Mouse (Mus musculus) adrenal gland, adult 18-20 months (tissue): ENCODE results near the gene Gm43518. TPM values are rescaled to one million over a fixed set of nuclear protein-coding genes. Genes with fewer than 3 reads are reported as not detected.

Experiments used
- DNase-seq, 2 experiments: peaks; one replicate each; pipeline ENCODE4 v3.0.0; 2021 to 2022; ENCODE audit warnings: low spot score in 2 of 2
- total RNA-seq, 2 experiments: library from RNA; stranded (reverse); gene quantifications; 1 replicate in 1 of 2; 2 replicates in 1 of 2; pipeline ENCODE4 v1.2.3; 2021

Gm43518 gene
- total RNA-seq, 2 experiments from 2014 or later, result 0.74 to 1.5 TPM

GRCm38 (mm10) chr5:123975668-123976180 is 48.5 kb downstream of the Gm43518 start:
- DNase-seq, result no peak

- no peak for DNase-seq
Measured at GRCm38 (mm10) chr5:123977231-123977630, 50.0 kb downstream of the Gm43518 start.

GRCm38 (mm10) chr5:123978131-123978530 is 50.9 kb downstream of the Gm43518 start:
- no peak for DNase-seq

- DNase-seq, result no peak
Measured at GRCm38 (mm10) chr5:123979221-123979979, 52.2 kb downstream of the Gm43518 start.

- DNase-seq, result no peak
Measured at GRCm38 (mm10) chr5:123979980-123980369, 52.8 kb downstream of the Gm43518 start.

- DNase-seq, result no peak
Measured at GRCm38 (mm10) chr5:123980521-123981249, 53.5 kb downstream of the Gm43518 start.

- no peak for DNase-seq
Measured at GRCm38 (mm10) chr5:123981250-123981554, 54.0 kb downstream of the Gm43518 start.

- no peak for DNase-seq
Measured at GRCm38 (mm10) chr5:123982838-123983237, 55.6 kb downstream of the Gm43518 start.

- DNase-seq, result no peak
Measured at GRCm38 (mm10) chr5:123985434-123985833, 58.2 kb downstream of the Gm43518 start.

- no peak for DNase-seq
Measured at GRCm38 (mm10) chr5:123986925-123987324, 59.7 kb downstream of the Gm43518 start.

- DNase-seq, result no peak
Measured at GRCm38 (mm10) chr5:123987511-123987910, 60.3 kb downstream of the Gm43518 start.

Other genes with a start within 250 kb of the Gm43518 start
- 10 to 100 TPM; 66.0 to 74.2 TPM for gene Clip1, start 242.8 kb upstream of the Gm43518 start, total RNA-seq
- gene Zcchc8, start 206.3 kb upstream of the Gm43518 start, total RNA-seq, result 10 to 100 TPM; 33.1 to 45.2 TPM
- 10 to 100 TPM; 65.4 to 76.6 TPM for gene Rsrc2, start 178.0 kb upstream of the Gm43518 start, total RNA-seq
- under 1 TPM; 0.53 to 0.90 TPM for gene Kntc1, start 177.7 kb upstream of the Gm43518 start, total RNA-seq
- gene Hcar2, start 61.9 kb upstream of the Gm43518 start, total RNA-seq, result 1 to 10 TPM; 1.9 to 7.2 TPM
- 10 to 100 TPM in 1 of 2 experiments, 1 to 10 TPM in 1; 5.1 to 18.0 TPM for gene Hcar1, start 47.4 kb upstream of the Gm43518 start, total RNA-seq
- 10 to 100 TPM; 54.7 to 74.1 TPM for gene Denr, start 20.2 kb upstream of the Gm43518 start, total RNA-seq
- gene Ccdc62, start 3.3 kb downstream of the Gm43518 start, total RNA-seq, result 1 to 10 TPM; 4.3 to 4.5 TPM
- 10 to 100 TPM; 20.1 to 28.4 TPM for gene Hip1r, start 46.2 kb downstream of the Gm43518 start, total RNA-seq
- gene Vps37b, start 104.9 kb downstream of the Gm43518 start, total RNA-seq, result 100 to 1,000 TPM in 1 of 2 experiments, 10 to 100 TPM in 1; 97.2 to 127 TPM
- 10 to 100 TPM; 10.6 to 15.2 TPM for gene Abcb9, start 168.4 kb downstream of the Gm43518 start, total RNA-seq
- 10 to 100 TPM; 42.3 to 47.0 TPM for gene Ogfod2, start 184.9 kb downstream of the Gm43518 start, total RNA-seq
- gene Arl6ip4, start 188.7 kb downstream of the Gm43518 start, total RNA-seq, result 10 to 100 TPM; 51.3 to 56.8 TPM